Mouse (Mus musculus) spleen, adult 2 months (tissue): Measurements from ENCODE around the gene Stum.

Source experiments
- CTCF ChIP-seq: fragments of 200-500 bp; IDR thresholded peaks from 2 replicates; pipeline ENCODE4 v1.5.1; 2011; ENCODE audit warnings: mild to moderate bottlenecking, inconsistent platforms; ENCODE audit not compliant: insufficient read depth, insufficient read length, insufficient replicate concordance; ENCODE audit errors: extremely low read depth
- POLR2A ChIP-seq: fragments of 200-500 bp; IDR thresholded peaks from 2 replicates; pipeline ENCODE4 v1.6.1; 2011; ENCODE audit warnings: low read depth, low read length, inconsistent platforms

- no peak for TF ChIP-seq CTCF
- no peak for TF ChIP-seq POLR2A
These were observed 34.2 kb upstream of the Stum start for GRCm38 (mm10) chr1:180517390-180518054.
